Mouse (Mus musculus) spleen, adult 2 months (tissue): ENCODE results near the gene Rictor.

Experiments used
- CTCF ChIP-seq: fragments of 200-500 bp; IDR thresholded peaks from 2 replicates; pipeline ENCODE4 v1.5.1; 2011; ENCODE audit warnings: mild to moderate bottlenecking, inconsistent platforms; ENCODE audit not compliant: insufficient read depth, insufficient read length, insufficient replicate concordance; ENCODE audit errors: extremely low read depth
- POLR2A ChIP-seq: fragments of 200-500 bp; IDR thresholded peaks from 2 replicates; pipeline ENCODE4 v1.6.1; 2011; ENCODE audit warnings: low read depth, low read length, inconsistent platforms

GRCm38 (mm10) chr15:6792846-6793245 lies 84.7 kb downstream of the Rictor start:
- TF ChIP-seq CTCF (no peak), POLR2A (no peak)
